Mouse (Mus musculus) ES-Bruce4 (cell line): ENCODE measurements at regions not wholly inside any gene's neighbourhood (a gene's known extent, or its start where the extent isn't known, plus 50 kb on each side); places are given as distances from the start of the nearest gene placed in this dataset.

Experiments
- CTCF ChIP-seq: IDR thresholded peaks from one replicate; pipeline ENCODE4 v1.8.1; 2011; ENCODE audit warnings: low read depth, low read length
- EP300 ChIP-seq: IDR thresholded peaks from 2 replicates; pipeline ENCODE4 v1.6.1; 2011; ENCODE audit warnings: low read depth, low read length; ENCODE audit not compliant: insufficient read depth
- POLR2A ChIP-seq: IDR thresholded peaks from one replicate; pipeline ENCODE4 v1.8.1; 2011; ENCODE audit warnings: low read length; ENCODE audit not compliant: insufficient read depth

- TF ChIP-seq CTCF (no peak), EP300 (no peak), POLR2A (no peak)
Observed at GRCm38 (mm10) chr9:23000200-23000599, 222.7 kb upstream of the Bmper start.
